Mouse (Mus musculus) urinary bladder, adult 2 months (tissue): Measurements from ENCODE around the gene Hoxa4. TPM values are rescaled to one million over a fixed set of nuclear protein-coding genes. Genes with fewer than 3 reads are reported as not detected.

ENCODE experiments used
- DNase-seq: peaks from one replicate; pipeline ENCODE4 v3.0.0; 2022; ENCODE audit warnings: low spot score
- polyA plus RNA-seq: library from polyadenylated mRNA; depleted of rRNA; stranded (reverse); fragments of >200 nt; gene quantifications from 2 replicates; pipeline ENCODE4 v1.2.3, GENCODE M21; 2012

The Hoxa4 gene
- polyA plus RNA-seq, 1 experiment = 0.61 TPM

GRCm38 (mm10) chr6:52228475-52229465 is 37.2 kb upstream of the Hoxa4 start:
- DNase-seq = peak; percentile 66

GRCm38 (mm10) chr6:52227470-52228222 is 36.1 kb upstream of the Hoxa4 start:
- DNase-seq = peak; percentile 31

GRCm38 (mm10) chr6:52226569-52227257 is 35.2 kb upstream of the Hoxa4 start:
- DNase-seq = peak; percentile 62

- DNase-seq = peak; percentile 90
Measured at GRCm38 (mm10) chr6:52225612-52226568, 34.3 kb upstream of the Hoxa4 start.

- DNase-seq = peak; percentile 30
Measured at GRCm38 (mm10) chr6:52224895-52225611, 33.5 kb upstream of the Hoxa4 start.

- DNase-seq = peak; percentile 44
Measured at GRCm38 (mm10) chr6:52223939-52224760, 32.6 kb upstream of the Hoxa4 start.

GRCm38 (mm10) chr6:52222729-52223128 is 31.2 kb upstream of the Hoxa4 start:
- DNase-seq = no peak

GRCm38 (mm10) chr6:52221993-52222685 is 30.6 kb upstream of the Hoxa4 start:
- DNase-seq = no peak

- DNase-seq = peak; percentile 90
Measured at GRCm38 (mm10) chr6:52221337-52221992, 29.9 kb upstream of the Hoxa4 start, which contains the start of gene Hoxa7. TSS of gene Hoxa7 (minus strand) at chr6:52221854.

- no peak for DNase-seq
Measured at GRCm38 (mm10) chr6:52220865-52221310, 29.3 kb upstream of the Hoxa4 start.

- peak; percentile 62 for DNase-seq
Measured at GRCm38 (mm10) chr6:52220003-52220864, 28.7 kb upstream of the Hoxa4 start.

GRCm38 (mm10) chr6:52219234-52219942 is 27.8 kb upstream of the Hoxa4 start:
- DNase-seq = no peak

- no peak for DNase-seq
Measured at GRCm38 (mm10) chr6:52218643-52219215, 27.2 kb upstream of the Hoxa4 start.

- no peak for DNase-seq
Measured at GRCm38 (mm10) chr6:52217895-52218642, 26.5 kb upstream of the Hoxa4 start.

- peak; percentile 88 for DNase-seq
Measured at GRCm38 (mm10) chr6:52217459-52217768, 25.9 kb upstream of the Hoxa4 start.
